Mouse (Mus musculus): ENCODE data around the gene Glis3.

DNA sequence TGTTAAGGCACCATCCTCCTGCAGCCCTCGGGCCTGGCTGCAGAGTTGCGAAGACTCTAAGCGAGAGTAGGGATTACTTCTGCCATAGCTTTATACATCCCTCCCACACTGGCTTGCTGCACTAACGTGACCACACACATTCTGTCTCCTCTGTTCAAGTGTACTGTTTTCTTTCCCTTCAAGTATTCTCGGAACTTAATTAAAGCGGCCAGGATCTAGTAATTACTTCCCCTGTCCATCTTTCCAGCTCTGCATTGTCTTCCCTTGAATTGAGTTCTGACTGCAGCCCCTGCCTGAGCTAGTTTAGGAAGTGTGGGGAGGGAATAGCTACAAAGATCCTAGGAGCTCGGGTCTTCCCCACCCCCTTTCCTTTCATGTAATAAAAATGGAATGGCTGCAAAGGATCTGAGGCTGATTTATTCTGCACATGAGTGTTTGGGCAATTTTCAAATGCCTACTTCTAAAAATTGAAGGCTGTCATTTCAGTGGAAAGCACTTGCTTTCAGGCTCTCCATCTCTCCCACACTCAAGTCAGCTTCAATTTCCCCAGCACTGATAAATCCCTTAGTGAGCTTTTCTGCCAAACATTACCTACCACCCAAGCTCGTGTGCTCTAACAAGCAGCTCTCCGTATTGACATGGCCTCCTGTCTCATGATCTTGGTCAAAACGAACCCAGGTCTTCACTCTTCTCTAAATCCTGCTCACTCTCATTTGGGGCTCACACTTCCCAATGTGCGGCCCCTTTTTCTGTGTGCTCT, 346.7 kb downstream of the Glis3 start:
- TF ChIP-seq POLR2A (IDR thresholded peaks at IDR 0.05; ENCODE audit: borderline replicate concordance, extremely low read depth, low read depth, low read length) (no peak), CTCF (IDR thresholded peaks at IDR 0.05; ENCODE audit: insufficient read depth, low read length) (no peak)

Data from lung, adult 2 months (tissue).